Mouse (Mus musculus) lung, embryonic 15.5 days (tissue): ENCODE data around the gene Lhfpl5. TPM values are rescaled to one million over a fixed set of nuclear protein-coding genes. Genes with fewer than 3 reads are reported as not detected.
"Not testable (repeated sequence)": the region's sequence is repeated elsewhere in the genome, so short reads cannot be mapped to it uniquely, and the experiment has no call there.

ENCODE experiments used
- ATAC-seq: fragments of 200-750 bp; cut with Nextera tagmentation; 2 replicates; pipeline ENCODE4 v1.8.0; 2017; ENCODE audit warnings: moderate number of reproducible peaks, borderline replicate concordance; ENCODE audit not compliant: low FRiP score, low TSS enrichment; ENCODE audit errors: extremely low read depth
- H3K27ac ChIP-seq: fragments of 300-500 bp; sonication (generic); 2 replicates; pipeline ENCODE4 v1.5.1; 2015; ENCODE audit warnings: moderate library complexity, mild to moderate bottlenecking, inconsistent platforms
- H3K27me3 ChIP-seq: fragments of 300-500 bp; sonication (generic); 2 replicates; pipeline ENCODE4 v1.6.1; 2015; ENCODE audit warnings: inconsistent platforms
- H3K36me3 ChIP-seq: fragments of 300-500 bp; sonication (generic); 2 replicates; pipeline ENCODE4 v1.6.1; 2015; ENCODE audit warnings: inconsistent platforms
- H3K4me1 ChIP-seq: fragments of 300-500 bp; sonication (generic); 2 replicates; pipeline ENCODE4 v1.6.1; 2015; ENCODE audit warnings: inconsistent platforms
- H3K4me2 ChIP-seq: fragments of 300-500 bp; sonication (generic); 2 replicates; pipeline ENCODE4 v1.6.1; 2015; ENCODE audit warnings: inconsistent platforms, mild to moderate bottlenecking, moderate library complexity
- H3K4me3 ChIP-seq: fragments of 300-500 bp; sonication (generic); 2 replicates; pipeline ENCODE4 v1.5.1; 2015; ENCODE audit warnings: mild to moderate bottlenecking, inconsistent platforms
- H3K9ac ChIP-seq: fragments of 300-500 bp; sonication (generic); 2 replicates; pipeline ENCODE4 v1.6.1; 2015; ENCODE audit warnings: inconsistent platforms
- H3K9me3 ChIP-seq: fragments of 300-500 bp; sonication (generic); 2 replicates; pipeline ENCODE4 v1.6.1; 2016; ENCODE audit warnings: inconsistent platforms
- WGBS: fragments of 180-500 bp; shearing (Covaris S2); methylation state at CpG from one replicate; pipeline ENCODE4 v1.1.7; 2015; 5-methylcytosine and 5-hydroxymethylcytosine counted together
- polyA plus RNA-seq: library from polyadenylated mRNA; unstranded; fragments of >200 nt; fragmentation: Nextera tagmentation; extraction: Ambion mirVana; gene quantifications from 2 replicates; pipeline ENCODE4 v1.2.1, GENCODE M21; 2015

Lhfpl5 gene
- polyA plus RNA-seq, 1 experiment from 2014 or later: 0.57 TPM

GRCm38 (mm10) chr17:28549111-28549510 is 26.3 kb upstream of the Lhfpl5 start, which contains the start of gene Clpsl2:
Gene Clpsl2 (plus strand): TSS chr17:28549411.
- Histone ChIP-seq H3K27me3 (no peaks in the 10 kb centered on the region), H3K4me3 (no peak within 1 kb of the TSS), H3K9ac (no peak within 1 kb of the TSS), H3K9me3 (no peaks in the 10 kb centered on the region), H3K4me1 (0 out of 2 replicates have a peak, but pooled peaks cover 3% of the 10 kb centered on the region), H3K27ac (no peak within 1 kb of the TSS), H3K36me3 (no peaks in the 10 kb centered on the region), H3K4me2 (no peak within 1 kb of the TSS)
- no peak for ATAC-seq
- 71% methylated on average over 14 of the region's 14 CpGs for WGBS

- Histone ChIP-seq H3K27me3 (no peaks in the 10 kb centered on the region), H3K4me1 (0 out of 2 replicates have a peak, but pooled peaks cover 3% of the 10 kb centered on the region), H3K4me2 (no peak overlapping the region), H3K4me3 (no peak overlapping the region), H3K9me3 (no peaks in the 10 kb centered on the region), H3K36me3 (no peaks in the 10 kb centered on the region), H3K9ac (no peak overlapping the region; the same call in 1 of the 2 replicates), H3K27ac (no peak overlapping the region)
- no peak for ATAC-seq
- 4% methylated on average over 14 of the region's 14 CpGs for WGBS
These were observed 22.2 kb upstream of the Lhfpl5 start for GRCm38 (mm10) chr17:28553040-28553793.

DNA sequence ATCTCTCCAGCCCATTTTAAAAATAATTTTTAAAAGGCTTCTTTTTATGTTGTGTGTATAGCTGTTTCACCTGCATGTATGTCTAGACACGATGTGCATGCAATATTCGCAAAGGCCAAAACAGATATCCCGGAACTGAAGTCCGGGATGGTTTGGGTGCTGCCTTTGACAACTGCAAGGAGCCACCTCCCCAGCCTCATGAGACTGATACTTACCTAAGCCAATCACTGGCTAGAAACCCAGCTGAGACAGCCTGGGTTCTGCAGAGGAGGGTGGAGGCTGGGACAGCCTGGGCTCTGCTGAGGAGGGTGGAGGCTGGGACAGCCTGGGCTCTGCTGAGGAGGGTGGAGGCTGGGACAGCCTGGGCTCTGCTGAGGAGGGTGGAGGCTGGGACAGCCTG is 21.4 kb upstream of the Lhfpl5 start:
- H3K9ac ChIP-seq, H3K9me3 ChIP-seq, H3K36me3 ChIP-seq, H3K4me2 ChIP-seq, H3K4me1 ChIP-seq, H3K27ac ChIP-seq, H3K27me3 ChIP-seq, H3K4me3 ChIP-seq, ATAC-seq: not testable (repeated sequence)
- 92% methylated on average over 4 of the region's 4 CpGs for WGBS

GRCm38 (mm10) chr17:28556635-28557396 is 18.6 kb upstream of the Lhfpl5 start:
- ATAC-seq: no peak
- Histone ChIP-seq H3K36me3 (no peaks in the 10 kb centered on the region), H3K9ac (no peak overlapping the region)

GRCm38 (mm10) chr17:28557772-28558171 is 17.7 kb upstream of the Lhfpl5 start:
- Histone ChIP-seq H3K4me3 (no peak overlapping the region), H3K27ac (no peak overlapping the region), H3K4me2 (no peak overlapping the region), H3K4me1 (peaks cover 13% of the 10 kb centered on the region; the same call in 1 of the 2 replicates), H3K9me3 (no peaks in the 10 kb centered on the region), H3K36me3 (no peaks in the 10 kb centered on the region), H3K9ac (no peak overlapping the region), H3K27me3 (no peaks in the 10 kb centered on the region)
- 72% methylated on average over 6 of the region's 6 CpGs for WGBS
- ATAC-seq: no peak

More at GRCm38 (mm10) chr17:28556635-28557396, 18.6 kb upstream of the Lhfpl5 start:
- H3K4me3 ChIP-seq: no peak overlapping the region
- H3K27ac ChIP-seq: no peak overlapping the region
- 45% methylated on average over 6 of the region's 6 CpGs for WGBS
- no peak overlapping the region for H3K4me2 ChIP-seq
- H3K4me1 ChIP-seq: peaks cover 12% of the 10 kb centered on the region; the same call in 1 of the 2 replicates
- no peaks in the 10 kb centered on the region for H3K9me3 ChIP-seq
- no peaks in the 10 kb centered on the region for H3K27me3 ChIP-seq

GRCm38 (mm10) chr17:28560598-28560997 is 14.8 kb upstream of the Lhfpl5 start, which contains the start of gene Clps:
Gene Clps (minus strand): TSS chr17:28560766.
- no peaks in the 10 kb centered on the region for H3K36me3 ChIP-seq
- no peak within 1 kb of the TSS for H3K9ac ChIP-seq
- ATAC-seq: no peak
- no peak within 1 kb of the TSS for H3K4me3 ChIP-seq
- H3K27ac ChIP-seq: peak within 1 kb of the TSS; percentile 60
- H3K27me3 ChIP-seq: no peaks in the 10 kb centered on the region
- no peak within 1 kb of the TSS for H3K4me2 ChIP-seq
- peaks cover 10% of the 10 kb centered on the region; the same call in 1 of the 2 replicates for H3K4me1 ChIP-seq
- WGBS: 55% methylated on average over 4 of the region's 4 CpGs
- H3K9me3 ChIP-seq: no peaks in the 10 kb centered on the region

DNA sequence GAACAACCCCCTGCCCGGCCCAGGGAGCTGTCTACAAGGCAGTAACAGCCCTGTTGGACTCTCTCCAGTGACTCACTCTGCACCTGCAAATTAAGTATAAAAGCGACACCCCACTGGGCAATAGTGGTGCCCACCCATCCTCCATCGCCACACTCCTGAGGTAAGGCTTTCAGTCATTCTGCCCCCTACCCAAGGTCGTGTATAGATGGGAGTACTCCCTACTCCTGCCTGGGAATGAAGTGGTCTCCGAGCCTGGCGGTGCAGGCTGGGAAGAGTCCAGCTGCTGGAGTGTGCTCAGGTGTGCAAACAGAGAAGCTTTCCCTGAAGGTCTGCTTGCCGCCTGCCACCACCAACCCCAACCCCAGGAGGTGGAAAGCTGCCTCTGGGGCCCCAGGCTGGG is 13.8 kb upstream of the Lhfpl5 start:
- Histone ChIP-seq H3K27me3 (no peaks in the 10 kb centered on the region), H3K4me3 (no peak overlapping the region), H3K9ac (no peak overlapping the region), H3K36me3 (no peaks in the 10 kb centered on the region), H3K9me3 (no peaks in the 10 kb centered on the region), H3K4me2 (no peak overlapping the region), H3K4me1 (peaks cover 10% of the 10 kb centered on the region; the same call in 1 of the 2 replicates), H3K27ac (peak overlapping the region; percentile 60)
- peak; percentile 55; the same call in 1 of the 2 replicates for ATAC-seq
- 36% methylated on average over 7 of the region's 7 CpGs for whole genome bisulfite sequencing

DNA sequence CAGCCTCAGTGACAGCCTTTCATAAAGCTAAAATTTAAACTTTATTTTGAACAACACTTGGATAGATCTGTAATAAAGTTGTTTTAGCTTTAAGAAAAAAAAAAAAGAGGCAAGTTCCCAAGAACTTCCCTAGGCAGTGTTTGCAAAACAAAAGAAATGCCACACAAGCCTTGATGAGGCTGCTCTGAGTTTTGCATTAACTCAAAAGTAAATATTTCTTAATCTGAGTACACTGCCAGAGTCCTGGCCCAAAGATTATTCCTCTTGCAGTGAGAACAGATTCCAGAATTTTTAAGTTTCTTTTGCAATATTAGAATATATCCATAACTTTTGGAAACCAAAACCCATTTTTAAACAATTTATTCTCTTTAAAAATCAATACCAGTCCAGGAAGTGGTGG is 10.3 kb upstream of the Lhfpl5 start:
- Histone ChIP-seq H3K27ac (no peak overlapping the region), H3K4me1 (peaks cover 10% of the 10 kb centered on the region; the same call in 1 of the 2 replicates), H3K27me3 (no peaks in the 10 kb centered on the region), H3K9ac (no peak overlapping the region), H3K4me2 (no peak overlapping the region), H3K36me3 (no peaks in the 10 kb centered on the region), H3K4me3 (no peak overlapping the region), H3K9me3 (no peaks in the 10 kb centered on the region)
- no peak for ATAC-seq

- H3K36me3 ChIP-seq: no peaks in the 10 kb centered on the region
- H3K4me2 ChIP-seq: no peak overlapping the region
- ATAC-seq: no peak
- H3K9ac ChIP-seq: no peak overlapping the region
- H3K4me3 ChIP-seq: no peak overlapping the region
- no peaks in the 10 kb centered on the region for H3K4me1 ChIP-seq
- H3K27me3 ChIP-seq: no peaks in the 10 kb centered on the region
- no peak overlapping the region for H3K27ac ChIP-seq
- no peaks in the 10 kb centered on the region for H3K9me3 ChIP-seq
- 41% methylated on average over 3 of the region's 3 CpGs for WGBS
These were observed 7.9 kb upstream of the Lhfpl5 start for GRCm38 (mm10) chr17:28567541-28567940.

GRCm38 (mm10) chr17:28571868-28572267 is 3.6 kb upstream of the Lhfpl5 start:
- ATAC-seq: no peak
- 58% methylated on average over 3 of the region's 3 CpGs for WGBS
- Histone ChIP-seq H3K4me3 (no peak overlapping the region), H3K9me3 (no peaks in the 10 kb centered on the region), H3K27me3 (peaks cover 3% of the 10 kb centered on the region; the same call in 1 of the 2 replicates), H3K4me2 (no peak overlapping the region), H3K36me3 (no peaks in the 10 kb centered on the region), H3K9ac (no peak overlapping the region), H3K4me1 (peaks cover 9% of the 10 kb centered on the region; the same call in 1 of the 2 replicates), H3K27ac (no peak overlapping the region)

- WGBS: 73% methylated on average over 7 of the region's 7 CpGs
- no peaks in the 10 kb centered on the region for H3K36me3 ChIP-seq
- no peak overlapping the region for H3K9ac ChIP-seq
- no peak overlapping the region for H3K27ac ChIP-seq
- peaks cover 9% of the 10 kb centered on the region; the same call in 1 of the 2 replicates for H3K4me1 ChIP-seq
- no peak for ATAC-seq
- H3K27me3 ChIP-seq: peaks cover 3% of the 10 kb centered on the region; the same call in 1 of the 2 replicates
- no peak overlapping the region for H3K4me3 ChIP-seq
- no peak overlapping the region for H3K4me2 ChIP-seq
- no peaks in the 10 kb centered on the region for H3K9me3 ChIP-seq
These were observed 2.9 kb upstream of the Lhfpl5 start for GRCm38 (mm10) chr17:28572521-28572920.

GRCm38 (mm10) chr17:28572941-28573340 is 2.5 kb upstream of the Lhfpl5 start:
- Histone ChIP-seq H3K27ac (no peak overlapping the region), H3K36me3 (no peaks in the 10 kb centered on the region), H3K27me3 (peaks cover 3% of the 10 kb centered on the region; the same call in 1 of the 2 replicates), H3K9me3 (no peaks in the 10 kb centered on the region), H3K9ac (no peak overlapping the region), H3K4me3 (no peak overlapping the region), H3K4me1 (peaks cover 9% of the 10 kb centered on the region; the same call in 1 of the 2 replicates), H3K4me2 (no peak overlapping the region)
- no peak for ATAC-seq
- 70% methylated on average over 6 of the region's 6 CpGs for WGBS
